Mouse (Mus musculus) spleen, adult 2 months (tissue): ENCODE results near the gene Zfp362.

Experiments used
- CTCF ChIP-seq: fragments of 200-500 bp; IDR thresholded peaks from 2 replicates; pipeline ENCODE4 v1.5.1; 2011; ENCODE audit warnings: mild to moderate bottlenecking, inconsistent platforms; ENCODE audit not compliant: insufficient read depth, insufficient read length, insufficient replicate concordance; ENCODE audit errors: extremely low read depth
- POLR2A ChIP-seq: fragments of 200-500 bp; IDR thresholded peaks from 2 replicates; pipeline ENCODE4 v1.6.1; 2011; ENCODE audit warnings: low read depth, low read length, inconsistent platforms

DNA sequence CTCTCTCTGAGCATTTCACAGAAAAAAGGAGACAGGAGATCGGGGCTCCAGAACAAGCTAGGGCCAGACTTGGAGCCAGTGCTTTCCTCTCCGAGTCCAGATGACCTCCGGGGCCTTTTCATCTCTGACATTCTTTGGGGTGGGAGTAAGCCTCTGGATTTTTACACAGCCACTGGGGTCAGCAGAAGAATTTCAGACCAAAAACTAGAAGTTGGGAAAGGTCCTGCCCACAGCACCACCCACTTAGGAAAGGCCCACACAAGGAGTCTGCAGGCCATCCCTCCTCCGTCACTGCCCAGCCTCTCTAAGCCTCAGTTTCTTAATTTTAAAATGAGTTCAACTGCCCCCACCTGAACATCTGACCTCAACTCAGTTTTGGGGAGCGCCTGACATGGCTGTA, 2.3 kb downstream of the Zfp362 start:
- TF ChIP-seq CTCF, result no peak
- no peak for TF ChIP-seq POLR2A
